ENCODE assay signal across 31 mouse cellular contexts in genomic region chr7:125976695-125977094, GRCm38 (mm10).
"Had no signal": no experiment of that assay in that cellular context is flagged by ENCODE, and none has a peak within 500 bp of the region (broad histone marks: within the 10 kb centered on the region; RNA-seq: fewer than 3 reads in every experiment).

No protein-coding gene starts in this region.

- DNase-seq: left cerebral cortex, postnatal 4 days; liver; liver, embryonic 13.5 days; liver, postnatal 0 days; lung, adult 18-20 months; lung, adult 2 months; lung, embryonic 14.5 days; lung, postnatal 10 days; lung, postnatal 14 days; lung, postnatal 36 days; lung, postnatal 4 days; midbrain, embryonic 14.5 days had no signal

- H3K4me1 ChIP-seq: liver, embryonic 12.5 days; liver, embryonic 13.5 days; liver, embryonic 15.5 days; lung, embryonic 15.5 days; megakaryocyte, embryonic 14.5 days had no signal

- H3K4me2 ChIP-seq: limb, embryonic 12.5 days; limb, embryonic 13.5 days; limb, embryonic 15.5 days; liver, embryonic 11.5 days; liver, embryonic 12.5 days; liver, embryonic 13.5 days; liver, embryonic 15.5 days; lung, embryonic 14.5 days; lung, embryonic 15.5 days; midbrain, embryonic 11.5 days; midbrain, embryonic 12.5 days; midbrain, embryonic 13.5 days; midbrain, embryonic 15.5 days had no signal

- H3K4me3 ChIP-seq: left cerebral cortex, adult 2 months; limb, embryonic 12.5 days; limb, embryonic 13.5 days; limb, embryonic 15.5 days; liver, embryonic 12.5 days; liver, embryonic 13.5 days; liver, embryonic 15.5 days; lung, embryonic 15.5 days; megakaryocyte, embryonic 14.5 days; midbrain, embryonic 10.5 days; midbrain, embryonic 12.5 days; midbrain, embryonic 13.5 days; midbrain, embryonic 15.5 days; myocyte had no signal

- H3K27me3 ChIP-seq: limb, embryonic 12.5 days; limb, embryonic 13.5 days; limb, embryonic 15.5 days; liver, embryonic 12.5 days; liver, embryonic 13.5 days; liver, embryonic 15.5 days; lung, embryonic 15.5 days; midbrain, embryonic 12.5 days; midbrain, embryonic 13.5 days; midbrain, embryonic 15.5 days had no signal

- H3K36me3 ChIP-seq: limb, embryonic 12.5 days; limb, embryonic 13.5 days; limb, embryonic 15.5 days; liver, embryonic 12.5 days; liver, embryonic 13.5 days; liver, embryonic 15.5 days; lung, embryonic 15.5 days; midbrain, embryonic 10.5 days; midbrain, embryonic 12.5 days; midbrain, embryonic 13.5 days; midbrain, embryonic 15.5 days had no signal

- H3K9ac ChIP-seq: limb, embryonic 12.5 days; limb, embryonic 13.5 days; limb, embryonic 15.5 days; liver, embryonic 12.5 days; liver, embryonic 13.5 days; liver, embryonic 14.5 days; liver, embryonic 15.5 days; liver, postnatal 0 days; lung, embryonic 14.5 days; lung, embryonic 15.5 days; midbrain, embryonic 12.5 days; midbrain, embryonic 13.5 days; midbrain, embryonic 15.5 days had no signal

- H3K27ac ChIP-seq: left cerebral cortex, adult 2 months; limb, embryonic 12.5 days; limb, embryonic 13.5 days; limb, embryonic 15.5 days; liver, embryonic 12.5 days; liver, embryonic 13.5 days; liver, embryonic 14.5 days; liver, embryonic 15.5 days; lung, embryonic 15.5 days; macrophage; midbrain, embryonic 10.5 days; midbrain, embryonic 12.5 days; midbrain, embryonic 13.5 days; midbrain, embryonic 15.5 days had no signal

- H3K9me3 ChIP-seq: limb, embryonic 12.5 days; limb, embryonic 13.5 days; limb, embryonic 15.5 days; liver, embryonic 12.5 days; liver, embryonic 13.5 days; liver, embryonic 15.5 days; lung, embryonic 15.5 days; midbrain, embryonic 10.5 days; midbrain, embryonic 12.5 days; midbrain, embryonic 13.5 days; midbrain, embryonic 15.5 days had no signal

- ATAC-seq: liver, embryonic 12.5 days; liver, postnatal 0 days; lung, postnatal 0 days; midbrain, embryonic 13.5 days; midbrain, embryonic 15.5 days; midbrain, embryonic 16.5 days had no signal
